Mouse (Mus musculus): ENCODE data around the gene Galnt16. TPM values are rescaled to one million over a fixed set of nuclear protein-coding genes. Genes with fewer than 3 reads are reported as not detected.

Galnt16 gene
- polyA plus RNA-seq, 1 experiment from 2014 or later: 3.9 TPM

GRCm38 (mm10) chr12:80527727-80528389 is 9.8 kb downstream of the Galnt16 start:
- no peak for DNase-seq (ENCODE audit: low spot score)
- no peak for TF ChIP-seq CTCF (IDR thresholded peaks at IDR 0.05; ENCODE audit: low read depth)
- no peaks in the 10 kb centered on the region for H3K4me1 ChIP-seq (replicated peaks; ENCODE audit: insufficient read depth, low read length)

GRCm38 (mm10) chr12:80530052-80530451 is 12.0 kb downstream of the Galnt16 start:
- H3K4me2 ChIP-seq (ENCODE audit: low read length): no peak overlapping the region
- 57% methylated on average over 2 of the region's 2 CpGs for WGBS
- TF ChIP-seq CTCF (IDR thresholded peaks at IDR 0.05; ENCODE audit: low read depth): no peak

More at GRCm38 (mm10) chr12:80527727-80528389, 9.8 kb downstream of the Galnt16 start:
- no peak overlapping the region for H3K4me2 ChIP-seq (ENCODE audit: low read length)
- no peak overlapping the region for H3K4me3 ChIP-seq (replicated peaks; ENCODE audit: low read depth, low read length)
- H3K27ac ChIP-seq: no peak overlapping the region
- no peak for ATAC-seq (replicated peaks; ENCODE audit: low FRiP score, low read depth)
- H3K27me3 ChIP-seq (ENCODE audit: insufficient read depth, low read length): no peaks in the 10 kb centered on the region
- H3K9ac ChIP-seq (ENCODE audit: low read depth, low read length): no peak overlapping the region
- 71% methylated on average over 5 of the region's 5 CpGs for WGBS
- no peaks in the 10 kb centered on the region for H3K9me3 ChIP-seq (replicated peaks; ENCODE audit: low read length)
- H3K36me3 ChIP-seq (ENCODE audit: insufficient read depth, low read length): no peaks in the 10 kb centered on the region

GRCm38 (mm10) chr12:80530630-80531029 is 12.6 kb downstream of the Galnt16 start:
- no peak overlapping the region for H3K27ac ChIP-seq
- no peaks in the 10 kb centered on the region for H3K27me3 ChIP-seq (ENCODE audit: insufficient read depth, low read length)
- no peak for DNase-seq (ENCODE audit: low spot score)
- no peak overlapping the region for H3K4me2 ChIP-seq (ENCODE audit: low read length)
- TF ChIP-seq CTCF (IDR thresholded peaks at IDR 0.05; ENCODE audit: low read depth): no peak
- no peak overlapping the region for H3K4me3 ChIP-seq (replicated peaks; ENCODE audit: low read depth, low read length)
- H3K9ac ChIP-seq (ENCODE audit: low read depth, low read length): no peak overlapping the region
- 59% methylated on average over 6 of the region's 6 CpGs for WGBS
- no peaks in the 10 kb centered on the region for H3K4me1 ChIP-seq (replicated peaks; ENCODE audit: insufficient read depth, low read length)
- H3K9me3 ChIP-seq (replicated peaks; ENCODE audit: low read length): no peaks in the 10 kb centered on the region
- ATAC-seq (replicated peaks; ENCODE audit: low FRiP score, low read depth): no peak
- H3K36me3 ChIP-seq (ENCODE audit: insufficient read depth, low read length): no peaks in the 10 kb centered on the region

More at GRCm38 (mm10) chr12:80530052-80530451, 12.0 kb downstream of the Galnt16 start:
- H3K9ac ChIP-seq (ENCODE audit: low read depth, low read length): no peak overlapping the region
- no peaks in the 10 kb centered on the region for H3K36me3 ChIP-seq (ENCODE audit: insufficient read depth, low read length)
- H3K4me3 ChIP-seq (replicated peaks; ENCODE audit: low read depth, low read length): no peak overlapping the region
- H3K9me3 ChIP-seq (replicated peaks; ENCODE audit: low read length): no peaks in the 10 kb centered on the region
- ATAC-seq (replicated peaks; ENCODE audit: low FRiP score, low read depth) (no peak), DNase-seq (ENCODE audit: low spot score) (no peak)
- no peak overlapping the region for H3K27ac ChIP-seq
- no peaks in the 10 kb centered on the region for H3K27me3 ChIP-seq (ENCODE audit: insufficient read depth, low read length)
- H3K4me1 ChIP-seq (replicated peaks; ENCODE audit: insufficient read depth, low read length): no peaks in the 10 kb centered on the region

- Histone ChIP-seq H3K4me3 (replicated peaks; ENCODE audit: low read depth, low read length) (no peak overlapping the region), H3K27ac (no peak overlapping the region), H3K4me2 (ENCODE audit: low read length) (no peak overlapping the region), H3K27me3 (ENCODE audit: insufficient read depth, low read length) (no peaks in the 10 kb centered on the region), H3K9me3 (replicated peaks; ENCODE audit: low read length) (no peaks in the 10 kb centered on the region), H3K9ac (ENCODE audit: low read depth, low read length) (no peak overlapping the region), H3K4me1 (replicated peaks; ENCODE audit: insufficient read depth, low read length) (no peaks in the 10 kb centered on the region), H3K36me3 (ENCODE audit: insufficient read depth, low read length) (no peaks in the 10 kb centered on the region)
- no peak for DNase-seq (ENCODE audit: low spot score)
- no peak for ATAC-seq (replicated peaks; ENCODE audit: low FRiP score, low read depth)
- no peak for TF ChIP-seq CTCF (IDR thresholded peaks at IDR 0.05; ENCODE audit: low read depth)
- WGBS: 72% methylated on average over 10 of the region's 10 CpGs
Observed at GRCm38 (mm10) chr12:80531585-80531984, 13.5 kb downstream of the Galnt16 start.

- no peak for ATAC-seq (replicated peaks; ENCODE audit: low FRiP score, low read depth)
Observed at GRCm38 (mm10) chr12:80533876-80534275, 15.8 kb downstream of the Galnt16 start.

GRCm38 (mm10) chr12:80537313-80537712 is 19.2 kb downstream of the Galnt16 start:
- no peak for TF ChIP-seq CTCF (IDR thresholded peaks at IDR 0.05; ENCODE audit: low read depth)
- DNase-seq (ENCODE audit: low spot score): no peak
- H3K4me3 ChIP-seq (replicated peaks; ENCODE audit: low read depth, low read length): no peak overlapping the region
- no peaks in the 10 kb centered on the region for H3K27me3 ChIP-seq (ENCODE audit: insufficient read depth, low read length)
- no peak overlapping the region for H3K9ac ChIP-seq (ENCODE audit: low read depth, low read length)
- no peaks in the 10 kb centered on the region for H3K36me3 ChIP-seq (ENCODE audit: insufficient read depth, low read length)
- H3K9me3 ChIP-seq (replicated peaks; ENCODE audit: low read length): no peaks in the 10 kb centered on the region
- no peak overlapping the region for H3K4me2 ChIP-seq (ENCODE audit: low read length)
- no peak overlapping the region for H3K27ac ChIP-seq
- 87% methylated on average over 2 of the region's 2 CpGs for WGBS
- no peak for ATAC-seq (replicated peaks; ENCODE audit: low FRiP score, low read depth)
- H3K4me1 ChIP-seq (replicated peaks; ENCODE audit: insufficient read depth, low read length): no peaks in the 10 kb centered on the region

More at GRCm38 (mm10) chr12:80533876-80534275, 15.8 kb downstream of the Galnt16 start:
- Histone ChIP-seq H3K27me3 (ENCODE audit: insufficient read depth, low read length) (no peaks in the 10 kb centered on the region), H3K4me3 (replicated peaks; ENCODE audit: low read depth, low read length) (no peak overlapping the region), H3K27ac (no peak overlapping the region), H3K36me3 (ENCODE audit: insufficient read depth, low read length) (no peaks in the 10 kb centered on the region), H3K9me3 (replicated peaks; ENCODE audit: low read length) (no peaks in the 10 kb centered on the region), H3K4me2 (ENCODE audit: low read length) (no peak overlapping the region), H3K4me1 (replicated peaks; ENCODE audit: insufficient read depth, low read length) (no peaks in the 10 kb centered on the region), H3K9ac (ENCODE audit: low read depth, low read length) (no peak overlapping the region)
- no peak for DNase-seq (ENCODE audit: low spot score)
- TF ChIP-seq CTCF (IDR thresholded peaks at IDR 0.05; ENCODE audit: low read depth): no peak
- WGBS: 62% methylated on average over 2 of the region's 2 CpGs

Measured in kidney, postnatal 0 days (tissue).